Mouse (Mus musculus): ENCODE data around the gene Sp1. TPM values are rescaled to one million over a fixed set of nuclear protein-coding genes. Genes with fewer than 3 reads are reported as not detected.
A peak's percentile ranks its signal among the peaks of the same experiment; 100 is the strongest.

Sp1 gene
- 42.6 and 51.9 TPM in 2 replicates for polyA plus RNA-seq (2011; ENCODE audit: insufficient read length, low read depth, missing spikeins)

DNA sequence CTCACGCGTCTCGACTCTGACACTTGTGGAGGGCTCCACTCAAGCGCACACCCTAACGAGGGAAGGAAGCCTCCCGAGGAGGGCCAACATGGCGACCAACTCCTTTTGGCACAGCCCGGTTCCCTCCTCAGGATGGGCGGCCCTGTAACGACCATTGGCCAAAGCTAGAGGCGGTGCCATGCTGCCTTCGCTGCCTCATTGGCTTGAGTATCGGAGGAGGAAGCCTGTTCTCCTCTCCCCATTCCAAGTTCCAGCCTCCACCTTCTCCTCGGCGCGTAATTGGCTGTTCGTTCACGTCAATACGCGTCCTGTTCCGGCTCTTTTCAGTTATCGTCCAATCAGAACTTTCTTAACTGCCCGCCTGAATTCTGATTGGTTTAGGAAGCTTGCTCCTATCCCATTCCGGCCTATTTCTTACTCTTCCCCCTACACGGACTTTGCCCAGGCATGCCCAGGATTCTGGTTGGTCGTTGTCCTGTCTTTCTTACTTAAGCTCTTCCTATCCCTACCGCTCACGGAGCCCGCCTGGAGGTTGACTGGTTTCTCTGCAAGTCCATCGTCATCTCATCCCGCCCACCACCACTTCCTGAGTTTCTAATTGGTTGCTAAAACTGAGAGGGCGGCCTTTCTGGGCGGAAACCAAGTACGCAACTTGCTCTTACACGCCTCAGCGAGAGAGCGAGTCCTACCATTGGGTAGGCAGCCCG, at the start of gene Sp1:
Gene Sp1, plus strand, starts transcription at position 655 of the 707 bp plus-strand sequence.
- Histone ChIP-seq H3K27ac (ENCODE audit: insufficient read depth, low read length) (peak within 1 kb of the TSS; percentile 100), H3K4me3 (ENCODE audit: insufficient read depth, low read length) (peak within 1 kb of the TSS; percentile 46), H3K4me1 (ENCODE audit: control insufficient read depth, insufficient read depth, low read length) (0 out of 2 replicates have a peak, but pooled peaks cover 3% of the 10 kb centered on the region)
- TF ChIP-seq CTCF (IDR thresholded peaks at IDR 0.05; ENCODE audit: borderline replicate concordance, insufficient read depth, low read length) = no peak
- TF ChIP-seq POLR2A (IDR thresholded peaks at IDR 0.05; ENCODE audit: low read depth, low read length) = peak; percentile 87

DNA sequence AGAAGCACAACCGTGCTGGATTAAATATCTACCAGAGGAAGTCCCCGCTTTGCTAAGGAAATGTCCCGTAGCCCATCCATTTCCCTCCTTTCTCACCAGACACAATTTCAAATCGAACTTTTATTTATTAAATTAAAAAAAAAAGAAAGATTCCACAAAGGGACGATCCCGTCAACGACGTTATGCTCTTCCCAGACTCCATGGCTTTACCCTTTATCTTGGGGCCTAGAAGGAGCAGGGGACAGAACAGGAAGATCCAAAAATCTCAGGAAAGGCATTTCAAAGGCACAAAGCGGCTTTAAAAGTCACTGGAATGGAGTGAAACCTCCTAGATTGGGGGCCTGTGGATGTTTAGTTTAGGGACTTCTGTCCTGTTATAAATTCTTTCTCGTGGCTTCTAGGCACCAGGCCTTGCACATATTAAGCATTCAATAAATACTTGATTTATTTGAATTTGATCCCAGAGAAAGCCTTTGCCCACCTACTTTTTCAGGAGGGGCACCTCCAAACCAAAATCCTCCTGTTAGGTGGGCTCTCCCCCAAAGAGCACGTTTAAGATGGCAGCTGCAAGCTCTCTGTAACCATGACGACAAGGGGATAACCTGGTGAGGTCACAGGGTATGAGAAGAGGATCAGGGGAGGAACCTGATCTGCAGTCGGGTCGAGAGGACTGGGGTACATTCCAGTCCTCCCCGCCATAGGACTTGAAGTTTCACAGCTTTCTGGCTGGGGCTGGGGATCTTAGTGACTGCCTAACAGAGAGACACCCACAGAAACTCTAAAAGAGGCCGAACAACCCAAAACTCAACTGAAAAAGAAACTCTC, 49.2 kb upstream of the Sp1 start:
- no peak overlapping the region for H3K4me3 ChIP-seq (ENCODE audit: insufficient read depth, low read length)
- TF ChIP-seq CTCF (IDR thresholded peaks at IDR 0.05; ENCODE audit: borderline replicate concordance, insufficient read depth, low read length) = no peak
- no peak for TF ChIP-seq POLR2A (IDR thresholded peaks at IDR 0.05; ENCODE audit: low read depth, low read length)
- no peak overlapping the region for H3K27ac ChIP-seq (ENCODE audit: insufficient read depth, low read length)
- H3K4me1 ChIP-seq (ENCODE audit: control insufficient read depth, insufficient read depth, low read length) = peaks cover 3% of the 10 kb centered on the region; the same call in 1 of the 2 replicates

- H3K27ac ChIP-seq (ENCODE audit: insufficient read depth, low read length) = no peak overlapping the region
- H3K4me1 ChIP-seq (ENCODE audit: control insufficient read depth, insufficient read depth, low read length) = peaks cover 3% of the 10 kb centered on the region; the same call in 1 of the 2 replicates
- no peak overlapping the region for H3K4me3 ChIP-seq (ENCODE audit: insufficient read depth, low read length)
- no peak for TF ChIP-seq POLR2A (IDR thresholded peaks at IDR 0.05; ENCODE audit: low read depth, low read length)
- TF ChIP-seq CTCF (IDR thresholded peaks at IDR 0.05; ENCODE audit: borderline replicate concordance, insufficient read depth, low read length) = no peak
Measured at GRCm38 (mm10) chr15:102358126-102358525, 47.8 kb upstream of the Sp1 start.

DNA sequence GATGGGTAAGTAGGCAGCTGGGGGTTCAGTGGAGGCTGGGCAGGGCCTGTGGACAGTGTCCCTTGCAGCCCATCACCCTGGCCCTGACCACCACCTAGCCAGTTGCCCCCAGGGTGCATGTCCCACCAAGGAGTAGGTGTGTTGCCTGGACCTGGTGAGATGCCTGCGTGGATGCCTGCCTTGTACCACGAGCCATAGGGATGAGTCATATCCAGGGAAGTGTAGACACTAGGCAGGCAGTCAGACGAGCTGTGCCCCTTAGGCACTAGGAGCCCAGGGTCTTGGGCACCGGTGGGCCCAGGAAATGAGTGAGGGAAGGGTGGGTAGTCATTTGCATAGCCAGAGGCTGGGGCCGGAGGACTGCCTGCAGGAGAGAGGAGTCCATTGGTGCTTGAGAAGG, 47.1 kb upstream of the Sp1 start:
- Histone ChIP-seq H3K27ac (ENCODE audit: insufficient read depth, low read length) (no peak overlapping the region), H3K4me3 (ENCODE audit: insufficient read depth, low read length) (no peak overlapping the region), H3K4me1 (ENCODE audit: control insufficient read depth, insufficient read depth, low read length) (peaks cover 3% of the 10 kb centered on the region; the same call in 1 of the 2 replicates)
- TF ChIP-seq CTCF (IDR thresholded peaks at IDR 0.05; ENCODE audit: borderline replicate concordance, insufficient read depth, low read length) = no peak
- TF ChIP-seq POLR2A (IDR thresholded peaks at IDR 0.05; ENCODE audit: low read depth, low read length) = no peak

DNA sequence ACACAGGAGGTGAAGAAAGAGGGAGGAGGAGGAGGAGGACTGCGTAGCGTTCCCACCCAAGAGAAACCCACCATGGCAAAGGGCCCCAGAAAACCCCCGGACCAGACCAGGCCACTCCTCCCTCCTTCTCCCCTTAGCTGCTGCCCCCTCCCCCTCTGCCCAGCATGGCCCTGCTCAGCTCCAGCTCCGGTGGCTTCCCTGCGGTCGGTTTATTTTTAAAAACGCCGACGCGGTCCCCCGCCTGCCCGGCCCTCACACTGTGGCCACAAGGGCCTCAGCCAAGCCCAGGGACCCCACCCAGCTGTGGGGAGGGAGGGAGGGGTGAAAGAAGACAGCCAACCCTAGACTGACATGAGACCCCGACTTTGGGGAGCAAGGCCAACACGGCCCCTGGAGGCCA, 43.3 kb upstream of the Sp1 start:
- TF ChIP-seq POLR2A (IDR thresholded peaks at IDR 0.05; ENCODE audit: low read depth, low read length) (no peak), CTCF (IDR thresholded peaks at IDR 0.05; ENCODE audit: borderline replicate concordance, insufficient read depth, low read length) (no peak)
- H3K27ac ChIP-seq (ENCODE audit: insufficient read depth, low read length) = no peak overlapping the region
- no peak overlapping the region for H3K4me3 ChIP-seq (ENCODE audit: insufficient read depth, low read length)
- no peaks in the 10 kb centered on the region; the same call in 1 of the 2 replicates for H3K4me1 ChIP-seq (ENCODE audit: control insufficient read depth, insufficient read depth, low read length)

DNA sequence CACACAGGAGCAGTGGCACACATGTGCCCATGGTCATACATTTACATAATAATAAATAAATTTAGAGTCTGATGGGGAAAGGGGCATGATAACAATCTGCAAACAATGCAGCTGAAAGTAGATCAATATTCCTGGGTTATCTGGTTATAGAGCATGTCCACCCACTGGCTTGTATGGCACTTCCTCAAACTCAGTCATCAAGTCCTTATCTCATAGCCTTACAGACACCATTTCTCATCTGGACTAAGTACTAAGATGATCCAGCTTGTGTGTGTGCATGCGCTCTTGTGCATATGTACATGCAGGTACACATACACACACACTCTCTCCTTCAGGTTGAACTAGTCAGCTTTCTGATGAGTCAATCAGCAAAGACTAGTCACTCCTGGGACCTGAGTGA, 41.3 kb upstream of the Sp1 start:
- no peak overlapping the region for H3K4me3 ChIP-seq (ENCODE audit: insufficient read depth, low read length)
- H3K27ac ChIP-seq (ENCODE audit: insufficient read depth, low read length) = no peak overlapping the region
- TF ChIP-seq POLR2A (IDR thresholded peaks at IDR 0.05; ENCODE audit: low read depth, low read length) (no peak), CTCF (IDR thresholded peaks at IDR 0.05; ENCODE audit: borderline replicate concordance, insufficient read depth, low read length) (no peak)
- no peaks in the 10 kb centered on the region for H3K4me1 ChIP-seq (ENCODE audit: control insufficient read depth, insufficient read depth, low read length)

GRCm38 (mm10) chr15:102366238-102366637, 39.7 kb upstream of the Sp1 start:
- no peaks in the 10 kb centered on the region for H3K4me1 ChIP-seq (ENCODE audit: control insufficient read depth, insufficient read depth, low read length)
- H3K4me3 ChIP-seq (ENCODE audit: insufficient read depth, low read length) = no peak overlapping the region
- TF ChIP-seq CTCF (IDR thresholded peaks at IDR 0.05; ENCODE audit: borderline replicate concordance, insufficient read depth, low read length) = no peak
- TF ChIP-seq POLR2A (IDR thresholded peaks at IDR 0.05; ENCODE audit: low read depth, low read length) = no peak
- H3K27ac ChIP-seq (ENCODE audit: insufficient read depth, low read length) = no peak overlapping the region

DNA sequence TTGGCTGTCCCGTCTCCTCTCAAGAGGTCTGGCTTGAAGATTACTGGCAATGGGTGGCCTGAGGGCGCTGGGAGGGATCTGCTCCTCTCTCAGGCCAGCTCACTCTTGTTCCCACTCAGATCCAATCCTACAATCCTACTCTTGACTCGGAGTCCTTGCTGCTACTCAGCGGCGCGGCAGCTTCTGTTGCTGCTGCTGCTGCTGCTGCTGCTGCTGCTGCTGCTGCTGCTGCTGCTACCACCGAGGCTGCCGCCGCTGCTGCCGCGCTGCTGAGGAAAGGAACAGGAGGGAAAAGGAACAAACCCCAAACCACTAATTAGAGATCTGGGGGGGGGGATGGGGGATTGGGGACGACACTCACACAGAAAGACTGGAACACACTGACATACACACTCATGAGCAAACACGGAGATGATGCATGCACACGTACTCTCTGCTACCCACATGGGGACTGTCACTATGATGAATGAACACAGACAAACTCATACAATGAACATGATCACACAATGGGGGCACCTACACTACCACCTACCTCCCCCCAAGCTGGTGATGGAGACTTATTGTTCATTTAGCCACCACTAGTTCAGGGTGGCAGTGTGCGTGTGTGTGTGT, 39.1 kb upstream of the Sp1 start, which contains the start of gene Sp7:
Gene Sp7, minus strand, starts transcription at position 450 of the 612 bp plus-strand sequence.
- TF ChIP-seq CTCF (IDR thresholded peaks at IDR 0.05; ENCODE audit: borderline replicate concordance, insufficient read depth, low read length) (no peak), POLR2A (IDR thresholded peaks at IDR 0.05; ENCODE audit: low read depth, low read length) (no peak)
- Histone ChIP-seq H3K4me1 (ENCODE audit: control insufficient read depth, insufficient read depth, low read length) (no peaks in the 10 kb centered on the region), H3K4me3 (ENCODE audit: insufficient read depth, low read length) (no peak within 1 kb of the TSS), H3K27ac (ENCODE audit: insufficient read depth, low read length) (no peak within 1 kb of the TSS)

GRCm38 (mm10) chr15:102369972-102370371, 36.0 kb upstream of the Sp1 start:
- TF ChIP-seq CTCF (IDR thresholded peaks at IDR 0.05; ENCODE audit: borderline replicate concordance, insufficient read depth, low read length) = no peak
- no peak for TF ChIP-seq POLR2A (IDR thresholded peaks at IDR 0.05; ENCODE audit: low read depth, low read length)

More at GRCm38 (mm10) chr15:102369972-102370371, 36.0 kb upstream of the Sp1 start:
- no peaks in the 10 kb centered on the region for H3K4me1 ChIP-seq (ENCODE audit: control insufficient read depth, insufficient read depth, low read length)
- H3K27ac ChIP-seq (ENCODE audit: insufficient read depth, low read length) = no peak overlapping the region
- no peak overlapping the region for H3K4me3 ChIP-seq (ENCODE audit: insufficient read depth, low read length)
